Comparison of ENCODE assay signal across 10 mouse cellular contexts in the genomic region with DNA sequence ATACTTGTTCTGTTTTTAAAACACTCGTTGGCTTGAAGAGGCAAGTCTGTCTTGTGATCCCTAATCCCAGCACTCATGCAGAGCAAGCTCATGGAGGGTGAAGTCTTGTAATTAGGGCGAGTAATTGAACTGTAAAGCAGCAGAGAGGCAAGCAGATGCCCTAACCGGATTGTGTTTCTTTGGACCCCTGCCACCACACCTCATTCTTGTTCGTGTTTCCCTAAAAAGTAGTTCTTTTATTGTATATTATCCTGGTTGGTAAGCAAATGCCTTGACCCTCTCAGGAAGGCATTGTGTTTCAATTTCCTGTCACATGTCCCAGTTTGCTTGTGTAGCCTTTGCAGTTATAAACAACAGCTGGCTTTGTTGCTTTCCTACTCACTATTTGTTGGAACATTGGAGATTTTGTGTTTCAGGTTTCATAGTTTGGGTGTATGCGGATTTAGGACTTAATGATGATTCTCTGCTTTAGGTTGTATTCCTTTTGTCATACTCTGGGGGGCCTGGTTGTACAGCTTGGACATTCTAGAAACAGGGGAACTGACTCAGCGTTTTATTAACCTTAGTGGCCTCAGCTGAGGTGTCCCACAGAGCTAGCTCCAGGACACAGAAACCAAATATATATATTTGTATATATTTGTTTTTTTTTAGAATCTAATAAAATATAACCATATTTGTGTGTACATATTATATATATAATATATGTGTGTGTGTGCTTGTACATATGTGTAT. TPM values are rescaled to one million over a fixed set of nuclear protein-coding genes. Genes with fewer than 3 reads are reported as not detected.
DNase-seq lines count a peak whose midpoint lies in the region; ATAC-seq and TF ChIP-seq lines count a peak whose summit lies in the region.
"Had no signal": no experiment of that assay in that cellular context is flagged by ENCODE, and none has a peak within 500 bp of the region (broad histone marks: within the 10 kb centered on the region; RNA-seq: fewer than 3 reads in every experiment).

No protein-coding gene starts in this region.

- TF ChIP-seq POLR2A in heart, adult 2 months (IDR thresholded peaks at IDR 0.05; ENCODE audit: insufficient read depth, low read depth, low read length) = no peak

- TF ChIP-seq EP300 in heart, adult 2 months (IDR thresholded peaks at IDR 0.05; ENCODE audit: insufficient read depth, low read depth, low read length) = no peak

- H3K9ac ChIP-seq in heart, adult 2 months (ENCODE audit: low read depth, low read length) = no peak overlapping the region
- H3K9ac ChIP-seq in limb, embryonic 12.5 days (replicated peaks) = no peak overlapping the region
- H3K9ac ChIP-seq: neural tube, embryonic 12.5 days had no signal

- ATAC-seq in limb, embryonic 12.5 days (ENCODE audit: insufficient number of reproducible peaks, insufficient read depth, low FRiP score, low TSS enrichment, low read depth) = no peak
- ATAC-seq: Patski had no signal

- no peaks in the 10 kb centered on the region for H3K27me3 ChIP-seq in heart, adult 2 months (ENCODE audit: control insufficient read depth, insufficient read depth, low read length)
- H3K27me3 ChIP-seq in limb, embryonic 12.5 days = no peaks in the 10 kb centered on the region
- H3K27me3 ChIP-seq: neural tube, embryonic 12.5 days; Patski had no signal

- 30% methylated on average over 6 of the region's 6 CpGs for WGBS in heart, adult 2 months
- 48% methylated on average over 6 of the region's 6 CpGs for WGBS in limb, embryonic 12.5 days

- H3K36me3 ChIP-seq in heart, adult 2 months (ENCODE audit: control insufficient read depth, insufficient read depth, low read length) = peaks cover 40% of the 10 kb centered on the region
- H3K36me3 ChIP-seq in limb, embryonic 12.5 days = peaks cover 21% of the 10 kb centered on the region

- no peak for TF ChIP-seq CTCF in heart, adult 2 months (IDR thresholded peaks at IDR 0.05)

- peaks cover 10% of the 10 kb centered on the region for H3K4me1 ChIP-seq in heart, adult 2 months (ENCODE audit: control insufficient read depth, insufficient read depth, low read length)
- H3K4me1 ChIP-seq in limb, embryonic 12.5 days (replicated peaks) = peaks cover 15% of the 10 kb centered on the region

- DNase-seq in heart, adult 2 months = peak in 1 of 2 experiments; percentile 25
- no peak for DNase-seq in heart, postnatal 25 days (ENCODE audit: low spot score)
- peak; percentile 76 for DNase-seq in 416B (ENCODE audit: low read depth)
- DNase-seq in cerebellum, adult 18-20 months = peak; percentile 51 to 55
- DNase-seq in frontal cortex, postnatal 36 days (ENCODE audit: low spot score in 2 of 2) = no peak
- no peak for DNase-seq in left cerebral cortex, adult 18-20 months (ENCODE audit: low spot score in 2 of 2)
- no peak for DNase-seq in frontal cortex, postnatal 25 days (ENCODE audit: low spot score in 2 of 2)

- H3K4me2 ChIP-seq in limb, embryonic 12.5 days = no peak overlapping the region
- H3K4me2 ChIP-seq: neural tube, embryonic 12.5 days had no signal

- intact Hi-C loops in heart, adult 2 months (cut with DNase I) = no loop called here
- intact Hi-C loops in heart, postnatal 25 days (cut with DNase I) = no loop called here

- peak overlapping the region; percentile 81 for H3K27ac ChIP-seq in heart, adult 2 months
- peak overlapping the region; percentile 57 for H3K27ac ChIP-seq in limb, embryonic 12.5 days
- H3K27ac ChIP-seq: neural tube, embryonic 12.5 days had no signal

- peaks cover 9% of the 10 kb centered on the region; the same call in 1 of the 2 replicates for H3K79me2 ChIP-seq in heart, adult 2 months (replicated peaks; ENCODE audit: control insufficient read depth, insufficient read depth, low read length)

- H3K4me3 ChIP-seq in heart, adult 2 months = no peak overlapping the region; the same call in 1 of the 2 replicates
- H3K4me3 ChIP-seq in limb, embryonic 12.5 days (replicated peaks) = no peak overlapping the region
- H3K4me3 ChIP-seq: neural tube, embryonic 12.5 days had no signal

- H3K9me3 ChIP-seq in limb, embryonic 12.5 days = no peaks in the 10 kb centered on the region
- H3K9me3 ChIP-seq: neural tube, embryonic 12.5 days had no signal

RNA-seq across cellular contexts. Expression of gene Ssu72, which starts 6.1 kb away (rescaled TPM):
- total RNA-seq in heart, adult 2 months (2021) = 10 to 100 TPM; 43.6 to 51.6 TPM
- polyA plus RNA-seq in heart, adult 2 months (2012; rRNA removed) = 51.7 and 60.9 TPM in 2 replicates
- 10 to 100 TPM; 41.8 to 44.6 TPM for total RNA-seq in heart, postnatal 25 days (2021)
- 143 and 145 TPM in 2 replicates for polyA plus RNA-seq in limb, embryonic 12.5 days (2016; fragmentation: Nextera tagmentation; extraction: Ambion mirVana)
- total RNA-seq in left cerebral cortex, adult 18-20 months (2021) = 10 to 100 TPM; 90.6 to 97.4 TPM

RNA-seq across cellular contexts. Expression of gene Fndc10, which starts 16.5 kb away (rescaled TPM):
- 1 to 10 TPM; 1.2 to 1.5 TPM for total RNA-seq in heart, adult 2 months (2021)
- 3.5 and 3.9 TPM in 2 replicates for polyA plus RNA-seq in heart, adult 2 months (2012; rRNA removed)
- total RNA-seq in heart, postnatal 25 days (2021) = 1 to 10 TPM; 1.2 TPM
- polyA plus RNA-seq in limb, embryonic 12.5 days (2016; fragmentation: Nextera tagmentation; extraction: Ambion mirVana) = 9.3 and 11.2 TPM in 2 replicates
- total RNA-seq in left cerebral cortex, adult 18-20 months (2021) = 10 to 100 TPM; 27.8 to 32.8 TPM

RNA-seq across cellular contexts. Expression of gene Tmem240, which starts 23.9 kb away (rescaled TPM):
- under 1 TPM; 0.26 to 0.32 TPM for total RNA-seq in heart, adult 2 months (2021)
- 0.33 and 0.59 TPM in 2 replicates for polyA plus RNA-seq in heart, adult 2 months (2012; rRNA removed)
- under 1 TPM; 0.60 to 0.87 TPM for total RNA-seq in heart, postnatal 25 days (2021)
- 1.4 and 1.6 TPM in 2 replicates for polyA plus RNA-seq in limb, embryonic 12.5 days (2016; fragmentation: Nextera tagmentation; extraction: Ambion mirVana)
- 10 to 100 TPM; 51.1 to 53.0 TPM for total RNA-seq in left cerebral cortex, adult 18-20 months (2021)

RNA-seq across cellular contexts. Expression of gene Mib2, which starts 41.7 kb away (rescaled TPM):
- total RNA-seq in heart, adult 2 months (2021) = 10 to 100 TPM; 24.9 to 25.7 TPM
- 35.8 and 38.2 TPM in 2 replicates for polyA plus RNA-seq in heart, adult 2 months (2012; rRNA removed)
- total RNA-seq in heart, postnatal 25 days (2021) = 10 to 100 TPM; 23.0 to 28.0 TPM
- polyA plus RNA-seq in limb, embryonic 12.5 days (2016; fragmentation: Nextera tagmentation; extraction: Ambion mirVana) = 36.5 and 37.2 TPM in 2 replicates
- 100 to 1,000 TPM; 128 to 129 TPM for total RNA-seq in left cerebral cortex, adult 18-20 months (2021)

RNA-seq across cellular contexts. Expression of gene Atad3a, which starts 50.2 kb away (rescaled TPM):
- 10 to 100 TPM; 42.3 to 47.7 TPM for total RNA-seq in heart, adult 2 months (2021)
- 83.7 and 85.4 TPM in 2 replicates for polyA plus RNA-seq in heart, adult 2 months (2012; rRNA removed)
- total RNA-seq in heart, postnatal 25 days (2021) = 10 to 100 TPM; 49.6 to 50.3 TPM
- polyA plus RNA-seq in limb, embryonic 12.5 days (2016; fragmentation: Nextera tagmentation; extraction: Ambion mirVana) = 104 and 108 TPM in 2 replicates
- 10 to 100 TPM; 48.3 to 55.6 TPM for total RNA-seq in left cerebral cortex, adult 18-20 months (2021)

Comparison
In these comparisons a context has a peak if more than half of its experiments do, and no peak if none do; other contexts are left out.
1. DNase-seq: peak in 416B (single experiment) and cerebellum, adult 18-20 months (2 of 2); none in heart, postnatal 25 days (single experiment), frontal cortex, postnatal 36 days (0 of 2), left cerebral cortex, adult 18-20 months (0 of 2) and frontal cortex, postnatal 25 days (0 of 2).
2. RNA of gene Fndc10, which starts 16.5 kb away (total RNA-seq): 27.8 to 32.8 TPM in left cerebral cortex, adult 18-20 months; 1.2 to 1.5 TPM in heart, adult 2 months and 1.2 TPM in heart, postnatal 25 days; every median in the first group is over 10 times any median in the second.
3. RNA of gene Tmem240, which starts 23.9 kb away (total RNA-seq): 51.1 to 53.0 TPM in left cerebral cortex, adult 18-20 months; 0.60 to 0.87 TPM in heart, postnatal 25 days and 0.26 to 0.32 TPM in heart, adult 2 months; every median in the first group is over 10 times any median in the second.